Mouse (Mus musculus): ENCODE data around the gene Sgcb. TPM values are rescaled to one million over a fixed set of nuclear protein-coding genes. Genes with fewer than 3 reads are reported as not detected.

Sgcb gene
- polyA plus RNA-seq, 1 experiment from 2014 or later = 46.5 TPM

DNA sequence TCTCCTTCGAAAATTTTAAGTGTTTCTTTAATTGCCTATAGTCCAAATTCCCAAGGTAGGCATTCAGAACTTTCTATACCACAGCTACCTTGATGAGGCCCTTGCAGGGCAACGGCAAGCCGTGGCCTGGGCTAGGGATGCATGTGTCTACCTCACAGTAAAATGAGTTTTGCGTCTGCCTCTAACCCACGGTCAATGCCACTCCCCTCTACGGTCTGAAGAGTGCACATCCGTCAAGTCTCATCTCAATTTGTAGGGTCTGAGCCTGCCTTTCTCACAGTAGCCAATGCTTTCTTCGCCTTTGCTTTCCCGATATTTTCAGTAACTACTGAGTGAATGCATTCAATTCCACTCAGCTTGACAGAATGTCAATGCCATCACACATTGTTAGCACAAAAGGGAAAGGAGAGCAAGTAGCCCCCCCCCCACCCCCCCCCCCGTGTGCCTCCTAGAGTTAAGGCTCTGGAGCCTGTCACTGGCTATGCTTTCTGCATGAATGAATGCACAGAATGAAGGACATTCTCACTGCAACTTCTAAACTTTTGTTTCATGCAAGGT lies 16.5 kb downstream of the Sgcb start:
- Histone ChIP-seq H3K36me3 (peaks cover 31% of the 10 kb centered on the region), H3K27me3 (no peaks in the 10 kb centered on the region), H3K27ac (no peak overlapping the region), H3K9me3 (peaks cover 7% of the 10 kb centered on the region), H3K4me3 (no peak overlapping the region), H3K4me2 (replicated peaks) (no peak overlapping the region), H3K9ac (no peak overlapping the region), H3K4me1 (no peaks in the 10 kb centered on the region)
- 77% methylated on average over 10 of the region's 10 CpGs for WGBS
- ATAC-seq (ENCODE audit: low FRiP score, low read depth) = no peak

DNA sequence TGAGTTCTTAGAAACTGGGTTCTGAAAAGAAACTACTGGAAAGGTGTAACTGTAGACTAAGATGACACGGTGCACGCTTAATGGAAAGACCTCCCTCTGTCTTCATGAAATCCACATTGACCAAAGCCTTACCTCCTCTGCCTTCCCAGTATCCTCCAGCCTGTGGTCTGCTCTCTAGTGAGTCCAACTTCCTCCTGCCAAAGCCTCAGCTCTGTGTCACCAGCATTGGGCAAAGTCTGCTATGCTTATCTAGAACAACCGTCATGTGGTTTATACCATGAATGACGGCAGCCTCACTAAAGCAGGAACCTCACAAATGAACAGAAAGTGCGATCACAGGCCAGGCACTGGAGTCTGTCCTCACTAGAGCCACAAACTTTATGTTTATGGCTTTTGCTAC lies 17.4 kb downstream of the Sgcb start:
- Histone ChIP-seq H3K9ac (no peak overlapping the region), H3K4me2 (replicated peaks) (no peak overlapping the region), H3K27me3 (no peaks in the 10 kb centered on the region), H3K4me1 (no peaks in the 10 kb centered on the region), H3K27ac (no peak overlapping the region), H3K4me3 (no peak overlapping the region), H3K9me3 (peaks cover 7% of the 10 kb centered on the region), H3K36me3 (peaks cover 23% of the 10 kb centered on the region)
- WGBS = 81% methylated on average over 5 of the region's 5 CpGs
- ATAC-seq (ENCODE audit: low FRiP score, low read depth) = no peak

DNA sequence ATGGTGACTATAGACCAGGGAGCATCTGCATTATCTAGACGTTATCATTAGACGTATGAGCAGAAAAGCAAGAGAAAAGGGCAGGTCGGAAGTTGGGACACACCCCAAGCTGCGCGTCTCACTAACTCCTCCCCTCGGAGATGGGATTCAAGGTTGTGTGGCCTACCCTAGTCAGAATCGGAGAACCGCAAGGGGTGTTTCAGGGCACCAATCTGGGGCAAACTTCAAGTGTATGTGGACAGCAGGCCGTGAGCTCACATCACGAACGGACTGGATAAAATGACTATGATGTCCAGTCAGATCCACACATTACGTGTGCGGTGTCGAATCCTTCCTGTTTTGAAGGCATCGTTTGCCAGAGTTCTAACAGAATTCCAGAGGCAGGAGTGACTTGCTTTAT lies 19.6 kb downstream of the Sgcb start:
- Histone ChIP-seq H3K9ac (no peak overlapping the region), H3K4me3 (no peak overlapping the region), H3K36me3 (peaks cover 4% of the 10 kb centered on the region; the same call in 1 of the 2 replicates), H3K27me3 (no peaks in the 10 kb centered on the region), H3K9me3 (no peaks in the 10 kb centered on the region), H3K27ac (no peak overlapping the region), H3K4me2 (replicated peaks) (no peak overlapping the region), H3K4me1 (no peaks in the 10 kb centered on the region)
- 77% methylated on average over 15 of the region's 15 CpGs for WGBS
- no peak for ATAC-seq (ENCODE audit: low FRiP score, low read depth)

DNA sequence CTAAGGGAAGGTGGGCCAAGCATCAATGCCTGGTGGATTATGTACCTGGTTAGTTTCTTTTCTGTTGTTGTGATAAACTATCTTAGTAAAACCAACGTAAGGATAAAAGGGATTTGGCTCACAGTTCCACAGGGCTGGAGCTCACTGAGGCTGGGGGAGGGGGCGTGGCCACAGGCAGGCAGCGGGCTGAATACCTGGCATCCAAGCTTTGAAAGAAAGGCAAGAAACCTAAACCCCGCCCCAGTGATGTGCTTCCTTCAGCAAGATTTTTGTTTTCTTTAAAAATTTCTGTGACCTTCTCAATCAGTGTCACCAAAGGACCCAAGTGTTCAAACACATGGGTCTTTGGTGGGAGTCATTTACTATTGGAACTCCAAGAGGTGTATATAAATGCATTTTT lies 20.0 kb downstream of the Sgcb start:
- no peak overlapping the region for H3K4me3 ChIP-seq
- 57% methylated on average over 4 of the region's 4 CpGs for WGBS

DNA sequence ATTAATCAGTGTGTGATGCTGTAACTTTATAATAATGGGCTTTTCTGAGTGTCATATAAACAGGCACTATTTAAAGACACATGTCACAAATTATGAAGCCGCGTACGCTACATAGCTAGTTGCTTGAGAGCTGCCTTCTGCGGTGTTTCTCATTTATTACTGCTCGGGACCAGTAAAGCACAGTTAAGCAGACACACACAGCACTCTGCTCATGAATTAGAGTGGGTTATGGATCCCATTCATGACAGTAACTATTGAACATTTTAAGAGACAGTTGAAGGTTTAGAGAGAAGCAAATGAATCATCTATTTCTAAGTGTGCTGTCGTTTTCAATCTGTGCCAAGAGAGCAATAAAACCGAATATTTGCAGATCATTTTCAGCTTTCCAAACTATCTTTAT lies 20.7 kb downstream of the Sgcb start:
- WGBS = 71% methylated on average over 7 of the region's 7 CpGs
- H3K4me1 ChIP-seq = no peaks in the 10 kb centered on the region
- H3K4me2 ChIP-seq (replicated peaks) = no peak overlapping the region
- no peaks in the 10 kb centered on the region for H3K27me3 ChIP-seq
- H3K36me3 ChIP-seq = no peaks in the 10 kb centered on the region
- no peak overlapping the region for H3K9ac ChIP-seq
- H3K27ac ChIP-seq = no peak overlapping the region
- H3K9me3 ChIP-seq = no peaks in the 10 kb centered on the region
- no peak overlapping the region for H3K4me3 ChIP-seq
- no peak for ATAC-seq (ENCODE audit: low FRiP score, low read depth)

More for the DNA sequence above, 20.0 kb downstream of the Sgcb start:
- ATAC-seq (ENCODE audit: low FRiP score, low read depth) = no peak
- Histone ChIP-seq H3K27me3 (no peaks in the 10 kb centered on the region), H3K9ac (no peak overlapping the region), H3K9me3 (no peaks in the 10 kb centered on the region), H3K36me3 (0 out of 2 replicates have a peak, but pooled peaks cover 2% of the 10 kb centered on the region), H3K4me2 (replicated peaks) (no peak overlapping the region), H3K4me1 (no peaks in the 10 kb centered on the region), H3K27ac (no peak overlapping the region)

DNA sequence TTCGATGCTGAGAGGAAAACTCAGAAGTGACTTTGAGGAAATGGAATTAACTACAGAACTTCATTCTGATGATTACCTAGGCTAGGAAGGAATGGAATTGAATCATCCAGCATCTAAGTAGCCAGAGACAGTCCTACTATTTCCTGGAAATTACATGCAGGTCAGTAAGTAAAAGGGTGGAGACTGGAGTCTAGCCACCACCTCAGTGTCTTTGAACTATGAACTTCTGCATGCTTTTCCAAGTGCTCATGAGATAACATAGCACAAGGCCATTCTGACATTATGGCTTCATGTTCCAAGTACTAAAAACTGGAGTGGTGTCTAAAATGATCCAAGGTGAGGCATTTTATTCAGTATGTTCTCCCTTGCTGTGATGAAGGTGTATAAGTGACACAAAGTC lies 22.1 kb downstream of the Sgcb start:
- ATAC-seq (ENCODE audit: low FRiP score, low read depth) = no peak
- H3K27me3 ChIP-seq = no peaks in the 10 kb centered on the region
- no peaks in the 10 kb centered on the region for H3K4me1 ChIP-seq
- WGBS = 82% methylated on average over 1 of the region's 1 CpGs
- H3K4me2 ChIP-seq (replicated peaks) = no peak overlapping the region
- H3K36me3 ChIP-seq = no peaks in the 10 kb centered on the region
- no peak overlapping the region for H3K9ac ChIP-seq
- H3K27ac ChIP-seq = no peak overlapping the region
- no peak overlapping the region for H3K4me3 ChIP-seq
- no peaks in the 10 kb centered on the region for H3K9me3 ChIP-seq

DNA sequence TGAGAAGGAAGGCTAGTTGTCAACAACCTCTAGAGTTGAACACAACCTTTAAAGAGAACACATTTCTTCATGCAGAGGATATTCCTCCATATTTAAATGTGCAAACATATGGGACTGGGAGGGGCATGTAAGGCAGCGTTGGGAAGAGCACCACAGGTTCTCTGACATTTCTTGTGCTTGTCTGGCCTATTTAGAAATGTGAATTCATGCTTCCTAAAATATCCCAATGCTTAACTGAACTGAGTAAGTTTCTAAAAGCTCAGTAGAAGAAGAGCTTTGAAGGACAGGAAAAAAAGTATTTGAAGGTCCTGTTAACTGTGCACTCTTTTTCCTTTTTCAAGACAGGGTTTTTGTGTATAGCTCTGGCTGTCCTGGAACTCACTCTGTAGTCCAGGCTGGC lies 28.6 kb downstream of the Sgcb start:
- Histone ChIP-seq H3K9ac (no peak overlapping the region), H3K4me2 (replicated peaks) (no peak overlapping the region)

DNA sequence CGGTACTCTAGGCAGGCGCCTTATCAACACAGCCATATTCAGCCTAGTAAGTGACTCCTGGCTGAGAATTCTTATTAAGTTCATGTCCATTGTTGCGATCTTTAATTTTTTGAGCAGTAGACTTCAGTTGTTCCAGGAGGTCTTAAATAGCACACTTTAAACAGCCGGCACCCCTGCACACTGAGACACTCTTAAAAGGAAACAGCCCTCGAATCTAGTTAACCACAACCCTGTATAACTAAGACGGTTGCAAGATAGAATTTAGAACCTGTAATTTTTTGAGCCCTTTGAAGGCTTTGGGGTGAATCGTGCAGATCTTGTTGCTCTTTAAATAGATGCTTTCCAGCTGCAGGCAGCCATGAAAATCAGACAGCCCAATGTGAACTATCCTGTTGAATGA lies 32.4 kb downstream of the Sgcb start:
- H3K27me3 ChIP-seq = no peaks in the 10 kb centered on the region
- H3K4me1 ChIP-seq = peaks cover 8% of the 10 kb centered on the region
- H3K9me3 ChIP-seq = 0 out of 2 replicates have a peak, but pooled peaks cover 7% of the 10 kb centered on the region
- H3K4me3 ChIP-seq = no peak overlapping the region
- no peak for ATAC-seq (ENCODE audit: low FRiP score, low read depth)
- H3K27ac ChIP-seq = no peak overlapping the region
- H3K36me3 ChIP-seq = no peaks in the 10 kb centered on the region
- no peak overlapping the region for H3K9ac ChIP-seq
- 37% methylated on average over 7 of the region's 7 CpGs for WGBS
- H3K4me2 ChIP-seq (replicated peaks) = peak overlapping the region; percentile 11; the same call in 1 of the 2 replicates

More for the DNA sequence above, 28.6 kb downstream of the Sgcb start:
- Histone ChIP-seq H3K4me1 (peaks cover 8% of the 10 kb centered on the region), H3K27me3 (no peaks in the 10 kb centered on the region), H3K4me3 (no peak overlapping the region), H3K9me3 (no peaks in the 10 kb centered on the region), H3K27ac (no peak overlapping the region), H3K36me3 (no peaks in the 10 kb centered on the region)
- no peak for ATAC-seq (ENCODE audit: low FRiP score, low read depth)
- WGBS = 78% methylated on average over 1 of the region's 1 CpGs

DNA sequence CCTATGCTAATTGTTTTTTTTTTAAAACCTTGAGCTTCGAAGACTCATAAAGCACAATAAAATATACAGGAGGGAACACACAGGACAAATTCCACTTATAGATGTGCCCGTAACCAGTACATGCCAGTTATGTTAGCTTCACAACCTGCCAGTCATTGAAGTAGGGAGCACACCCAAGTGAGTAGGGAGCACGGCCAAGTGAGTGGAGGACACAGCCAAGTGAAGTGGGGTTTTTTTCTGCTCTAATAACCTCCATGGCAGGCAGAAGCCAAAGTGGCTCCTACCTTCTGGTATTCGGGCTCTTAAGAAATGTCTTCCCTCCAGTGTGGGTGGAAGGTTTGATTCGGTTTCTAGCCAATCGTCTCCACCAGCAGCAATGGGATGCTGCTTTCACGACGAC lies 34.3 kb downstream of the Sgcb start:
- no peak overlapping the region for H3K9ac ChIP-seq
- no peak overlapping the region for H3K4me3 ChIP-seq
- ATAC-seq (ENCODE audit: low FRiP score, low read depth) = no peak
- no peaks in the 10 kb centered on the region for H3K27me3 ChIP-seq
- no peaks in the 10 kb centered on the region for H3K36me3 ChIP-seq
- 0 out of 2 replicates have a peak, but pooled peaks cover 10% of the 10 kb centered on the region for H3K9me3 ChIP-seq
- H3K4me2 ChIP-seq (replicated peaks) = no peak overlapping the region
- 87% methylated on average over 8 of the region's 8 CpGs for WGBS
- no peak overlapping the region for H3K27ac ChIP-seq
- peaks cover 8% of the 10 kb centered on the region for H3K4me1 ChIP-seq

DNA sequence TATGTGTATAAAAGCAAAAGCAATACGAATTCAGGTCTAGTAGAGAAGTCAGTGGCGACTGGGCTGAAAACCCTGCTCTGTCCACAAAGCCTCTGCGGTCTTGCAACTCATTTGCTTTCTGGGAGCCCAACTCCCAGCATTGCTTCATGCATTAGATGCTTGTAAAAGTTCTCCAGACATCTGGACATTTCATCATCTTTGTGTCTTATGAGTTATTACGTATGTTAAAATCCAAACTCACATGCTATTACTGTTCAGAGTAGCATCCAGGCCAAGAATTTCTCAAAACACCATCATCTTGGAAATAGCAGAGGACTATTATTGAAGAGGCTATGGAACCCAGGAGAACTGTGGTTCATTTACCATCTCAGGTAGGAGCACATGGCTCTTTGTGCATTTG lies 36.5 kb downstream of the Sgcb start:
- 94% methylated on average over 4 of the region's 4 CpGs for WGBS
- H3K9ac ChIP-seq = no peak overlapping the region
- H3K27me3 ChIP-seq = no peaks in the 10 kb centered on the region
- H3K4me1 ChIP-seq = peaks cover 8% of the 10 kb centered on the region; the same call in 1 of the 2 replicates
- H3K27ac ChIP-seq = no peak overlapping the region
- no peaks in the 10 kb centered on the region for H3K36me3 ChIP-seq
- H3K4me2 ChIP-seq (replicated peaks) = no peak overlapping the region
- no peak overlapping the region for H3K4me3 ChIP-seq
- peaks cover 15% of the 10 kb centered on the region for H3K9me3 ChIP-seq
- no peak for ATAC-seq (ENCODE audit: low FRiP score, low read depth)

DNA sequence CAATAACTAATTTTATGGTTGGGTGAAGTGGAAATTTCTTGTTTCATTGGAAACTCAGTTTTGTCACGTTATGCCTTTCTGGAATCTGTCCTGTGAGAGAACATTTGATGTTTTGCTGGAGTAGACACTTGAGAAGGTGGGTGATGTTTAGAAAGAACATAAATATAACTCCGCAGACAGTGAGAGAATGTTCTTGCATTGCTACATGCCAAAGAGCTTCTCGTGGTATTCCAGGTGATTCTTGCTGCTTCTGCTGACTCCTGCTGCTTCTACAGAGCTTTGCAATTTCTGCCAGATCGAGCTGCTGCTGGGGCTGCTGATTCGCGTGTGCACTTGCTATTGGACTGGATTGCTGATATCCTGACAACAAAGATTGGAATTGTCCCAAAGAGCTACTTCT lies 42.6 kb downstream of the Sgcb start:
- Histone ChIP-seq H3K36me3 (no peaks in the 10 kb centered on the region), H3K9me3 (peaks cover 6% of the 10 kb centered on the region), H3K27me3 (no peaks in the 10 kb centered on the region), H3K9ac (no peak overlapping the region), H3K4me3 (no peak overlapping the region), H3K27ac (no peak overlapping the region), H3K4me2 (replicated peaks) (no peak overlapping the region), H3K4me1 (no peaks in the 10 kb centered on the region)
- ATAC-seq (ENCODE audit: low FRiP score, low read depth) = no peak
- WGBS = 81% methylated on average over 6 of the region's 6 CpGs

DNA sequence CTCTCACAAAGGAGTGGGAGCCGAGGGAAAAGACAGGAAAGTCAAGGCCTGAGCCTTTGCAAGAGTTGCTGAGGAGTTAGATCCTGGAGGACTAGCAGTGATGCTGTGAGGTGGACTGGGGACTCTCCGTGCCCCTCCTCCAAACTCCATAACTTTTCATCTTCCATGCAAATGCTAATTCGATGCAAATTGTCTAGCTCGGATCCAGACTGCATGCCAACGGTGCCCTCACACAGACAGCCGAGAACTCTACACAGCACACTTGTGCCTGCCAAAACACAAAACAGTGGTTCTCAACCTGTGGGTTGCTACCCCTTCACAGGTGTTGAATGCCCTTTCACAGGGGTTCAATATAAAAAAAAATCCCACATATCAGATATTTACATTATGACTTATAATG lies 43.0 kb downstream of the Sgcb start:
- H3K27ac ChIP-seq = no peak overlapping the region
- H3K4me1 ChIP-seq = no peaks in the 10 kb centered on the region
- no peak overlapping the region for H3K9ac ChIP-seq
- no peak overlapping the region for H3K4me3 ChIP-seq
- ATAC-seq (ENCODE audit: low FRiP score, low read depth) = no peak
- no peaks in the 10 kb centered on the region for H3K27me3 ChIP-seq
- H3K36me3 ChIP-seq = no peaks in the 10 kb centered on the region
- H3K4me2 ChIP-seq (replicated peaks) = no peak overlapping the region
- peaks cover 5% of the 10 kb centered on the region for H3K9me3 ChIP-seq
- WGBS = 85% methylated on average over 6 of the region's 6 CpGs

DNA sequence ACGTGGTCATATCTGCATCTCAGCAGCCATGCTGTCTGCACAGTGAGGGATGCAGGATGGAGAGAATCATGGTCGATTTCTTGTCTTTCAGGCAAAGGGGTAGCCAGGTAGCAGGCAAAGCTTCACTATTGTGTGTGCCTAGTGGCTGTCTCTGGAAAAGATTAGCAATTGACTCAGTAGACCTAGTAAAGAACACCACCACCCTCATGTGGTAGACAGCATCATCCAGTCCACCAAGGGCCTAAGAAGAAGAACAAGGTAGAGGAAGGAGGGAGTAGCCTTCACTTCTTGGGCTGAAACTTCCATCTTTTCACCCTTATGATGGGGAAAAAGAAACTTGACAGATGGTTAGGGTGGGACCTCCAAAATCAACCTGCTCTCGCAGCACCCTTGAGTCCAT lies 44.7 kb downstream of the Sgcb start:
- no peak overlapping the region for H3K4me3 ChIP-seq
- WGBS = 82% methylated on average over 3 of the region's 3 CpGs

More for the DNA sequence above, 44.7 kb downstream of the Sgcb start:
- no peak overlapping the region for H3K9ac ChIP-seq
- no peaks in the 10 kb centered on the region for H3K27me3 ChIP-seq
- no peak for ATAC-seq (ENCODE audit: low FRiP score, low read depth)
- H3K4me1 ChIP-seq = no peaks in the 10 kb centered on the region
- H3K27ac ChIP-seq = no peak overlapping the region
- no peaks in the 10 kb centered on the region for H3K36me3 ChIP-seq
- no peak overlapping the region for H3K4me2 ChIP-seq (replicated peaks)
- peaks cover 5% of the 10 kb centered on the region for H3K9me3 ChIP-seq
